In the genomic region with DNA sequence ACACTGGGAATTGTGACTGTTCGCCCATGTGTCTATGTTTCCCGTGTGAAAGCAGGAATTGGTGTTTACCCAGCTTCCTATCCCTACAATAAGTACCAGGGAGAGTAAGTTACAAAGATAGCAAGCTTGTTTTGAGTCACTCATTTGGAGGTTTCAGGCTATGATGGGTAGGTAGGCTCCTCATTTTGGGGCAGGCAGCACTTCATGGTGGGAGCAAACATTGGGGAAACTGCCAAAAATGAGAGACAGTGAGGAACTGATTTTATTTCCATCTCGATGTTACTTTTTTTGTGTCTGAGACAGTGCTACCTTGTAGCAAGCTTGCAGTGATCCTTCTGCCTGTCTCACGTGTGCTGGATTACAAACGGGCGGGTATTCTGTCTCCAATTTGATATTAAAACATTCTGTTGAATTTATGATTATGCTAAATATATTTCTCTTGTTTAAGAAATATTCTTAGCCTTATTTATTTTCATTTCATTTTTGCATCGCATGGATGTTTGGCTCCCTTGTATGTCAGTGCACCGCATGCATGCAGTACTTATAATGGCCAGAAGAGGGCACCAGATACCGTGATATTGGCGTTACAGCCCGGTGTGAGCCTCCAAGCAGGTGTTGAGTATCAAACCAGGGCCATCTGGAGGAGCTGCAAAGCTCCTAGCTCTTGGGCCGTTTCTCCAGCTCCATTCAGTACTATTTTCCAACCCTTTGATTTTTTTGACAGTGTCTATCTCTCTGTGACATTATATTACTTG, we compare ENCODE assay signal across 9 mouse cellular contexts.
DNase-seq lines count a peak whose midpoint lies in the region; ATAC-seq and TF ChIP-seq lines count a peak whose summit lies in the region.
"Had no signal": no experiment of that assay in that cellular context is flagged by ENCODE, and none has a peak within 500 bp of the region (broad histone marks: within the 10 kb centered on the region; RNA-seq: fewer than 3 reads in every experiment).

No protein-coding gene starts in this region.

- WGBS in neural tube, embryonic 15.5 days = 43% methylated on average over 12 of the region's 12 CpGs
- WGBS in kidney, embryonic 14.5 days = 40% methylated on average over 12 of the region's 12 CpGs
- WGBS in liver, adult 2 months = 37% methylated on average over 12 of the region's 12 CpGs

- no peak for TF ChIP-seq POLR2A in liver, adult 2 months (IDR thresholded peaks at IDR 0.05; ENCODE audit: extremely low read depth, insufficient read depth, low read length)

- H3K79me2 ChIP-seq in liver, adult 2 months (ENCODE audit: control insufficient read depth, insufficient read depth, low read length) = no peaks in the 10 kb centered on the region

- no peak overlapping the region for H3K4me2 ChIP-seq in neural tube, embryonic 15.5 days
- H3K4me2 ChIP-seq in kidney, embryonic 14.5 days (replicated peaks; ENCODE audit: low read depth, low read length) = no peak overlapping the region

- no peaks in the 10 kb centered on the region for H3K9me3 ChIP-seq in neural tube, embryonic 15.5 days (replicated peaks)
- H3K9me3 ChIP-seq in kidney, embryonic 14.5 days (ENCODE audit: control insufficient read depth, low read length) = no peaks in the 10 kb centered on the region
- H3K9me3 ChIP-seq: heart, embryonic 15.5 days had no signal

- H3K4me1 ChIP-seq in neural tube, embryonic 15.5 days = no peaks in the 10 kb centered on the region
- no peaks in the 10 kb centered on the region for H3K4me1 ChIP-seq in kidney, embryonic 14.5 days (ENCODE audit: control insufficient read depth, insufficient read depth, low read length)
- no peaks in the 10 kb centered on the region for H3K4me1 ChIP-seq in liver, adult 2 months (ENCODE audit: control insufficient read depth, insufficient read depth, low read length)

- H3K9ac ChIP-seq in neural tube, embryonic 15.5 days (replicated peaks) = no peak overlapping the region
- no peak overlapping the region for H3K9ac ChIP-seq in kidney, embryonic 14.5 days (ENCODE audit: low read depth, low read length)
- no peak overlapping the region for H3K9ac ChIP-seq in liver, adult 2 months (ENCODE audit: low read depth, low read length)
- H3K9ac ChIP-seq: heart, embryonic 15.5 days had no signal

- no peaks in the 10 kb centered on the region for H3K27me3 ChIP-seq in neural tube, embryonic 15.5 days (replicated peaks)
- H3K27me3 ChIP-seq in kidney, embryonic 14.5 days (ENCODE audit: control insufficient read depth, insufficient read depth, low read length) = no peaks in the 10 kb centered on the region
- H3K27me3 ChIP-seq in liver, adult 2 months (ENCODE audit: control insufficient read depth, insufficient read depth, low read length) = no peaks in the 10 kb centered on the region
- H3K27me3 ChIP-seq: heart, embryonic 15.5 days had no signal

- no peaks in the 10 kb centered on the region for H3K36me3 ChIP-seq in neural tube, embryonic 15.5 days
- no peaks in the 10 kb centered on the region for H3K36me3 ChIP-seq in kidney, embryonic 14.5 days (ENCODE audit: control insufficient read depth, insufficient read depth, low read length)
- no peaks in the 10 kb centered on the region for H3K36me3 ChIP-seq in liver, adult 2 months (ENCODE audit: control insufficient read depth, insufficient read depth, low read length)
- H3K36me3 ChIP-seq: heart, embryonic 15.5 days had no signal

- TF ChIP-seq CTCF in liver, adult 2 months (IDR thresholded peaks at IDR 0.05; ENCODE audit: low read depth, low read length) = peak; percentile 78

- ATAC-seq in neural tube, embryonic 15.5 days (ENCODE audit: low FRiP score) = no peak
- ATAC-seq in kidney, embryonic 14.5 days (ENCODE audit: low FRiP score, low TSS enrichment) = peak; percentile 20; the same call in 1 of the 2 replicates

- peak; percentile 45 for DNase-seq in neural tube, embryonic 10.5 days (ENCODE audit: extremely low spot score, low spot score)
- peak; percentile 40 to 55 for DNase-seq in adrenal gland, adult 18-20 months (ENCODE audit: low spot score in 2 of 2)
- DNase-seq in embryo, embryonic 10 days (ENCODE audit: low spot score) = peak; percentile 73
- DNase-seq in liver, adult 2 months (ENCODE audit: extremely low read depth, low read depth, low spot score) = peak; percentile 13
- peak; percentile 67 to 68 for DNase-seq in right cerebral cortex, adult 2 months (ENCODE audit: low spot score in 2 of 2)
- no peak for DNase-seq in yolk sac, embryonic 10.5 days (ENCODE audit: low spot score)

- no peak overlapping the region for H3K27ac ChIP-seq in neural tube, embryonic 15.5 days (replicated peaks)
- no peak overlapping the region for H3K27ac ChIP-seq in kidney, embryonic 14.5 days (ENCODE audit: low read depth, low read length)
- no peak overlapping the region for H3K27ac ChIP-seq in liver, adult 2 months (replicated peaks; ENCODE audit: insufficient read depth, low read depth, low read length)
- H3K27ac ChIP-seq: heart, embryonic 15.5 days had no signal

- no peak overlapping the region for H3K4me3 ChIP-seq in neural tube, embryonic 15.5 days (replicated peaks)
- no peak overlapping the region for H3K4me3 ChIP-seq in kidney, embryonic 14.5 days (ENCODE audit: low read length)
- no peak overlapping the region for H3K4me3 ChIP-seq in liver, adult 2 months (ENCODE audit: insufficient read depth, low read depth, low read length)
- H3K4me3 ChIP-seq: heart, embryonic 15.5 days had no signal
